Mouse (Mus musculus): ENCODE results near the gene Gucy2e. TPM values are rescaled to one million over a fixed set of nuclear protein-coding genes. Genes with fewer than 3 reads are reported as not detected.

Gucy2e gene
- polyA plus RNA-seq, 1 experiment = not detected

DNA sequence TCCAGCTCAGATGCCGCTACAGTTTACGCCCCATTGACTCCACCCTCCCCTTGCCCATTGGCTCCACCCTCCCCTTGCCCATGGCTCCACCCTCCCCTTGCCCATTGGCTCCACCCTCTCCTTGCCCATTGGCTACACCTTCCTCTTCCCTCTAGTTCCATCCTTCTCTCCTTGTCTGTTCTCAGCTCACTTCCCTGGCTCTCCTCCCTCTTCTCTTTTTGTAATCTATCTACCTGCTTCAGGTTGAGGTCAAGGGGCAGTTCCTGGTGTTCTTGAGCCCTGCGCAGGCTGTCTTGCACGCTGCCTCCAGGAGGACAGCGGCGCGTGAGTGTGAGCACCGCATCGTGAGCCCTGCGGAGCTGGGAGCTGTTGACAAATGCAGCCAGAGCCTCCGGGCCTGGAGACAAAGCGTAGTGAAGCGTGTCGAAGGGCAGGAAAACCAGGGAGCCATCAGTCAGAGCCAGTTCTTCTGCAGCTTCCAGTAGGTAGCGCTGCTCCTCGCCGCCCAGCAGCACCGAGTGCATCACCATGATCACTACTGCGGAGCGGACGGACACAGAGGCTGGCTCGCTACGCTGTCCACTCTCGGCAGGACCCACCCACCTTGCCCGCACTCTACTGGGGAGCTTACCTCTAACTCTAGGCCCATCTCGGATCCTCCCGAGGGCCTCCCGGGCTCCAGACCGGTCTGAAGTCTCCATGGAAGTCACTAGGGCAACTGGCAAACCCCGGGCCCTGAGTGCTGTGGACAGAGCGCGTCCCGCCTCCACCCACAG is 1.4 kb downstream of the Gucy2e start:
- 2% methylated on average over 33 of the region's 33 CpGs for WGBS
- TF ChIP-seq POLR2A (IDR thresholded peaks at IDR 0.05; ENCODE audit: borderline replicate concordance, control insufficient read depth, low read depth, low read length) = 0 out of 2 replicates have a peak, but pooled peaks have one; percentile 7
- 0 out of 2 replicates have a peak, but pooled peaks have one; percentile 6 for TF ChIP-seq CTCF (IDR thresholded peaks at IDR 0.05; ENCODE audit: control insufficient read depth, insufficient read depth, low read length)
- Histone ChIP-seq H3K4me1 (ENCODE audit: control insufficient read depth, insufficient read depth, low read length) (peaks cover 2% of the 10 kb centered on the region; the same call in 1 of the 2 replicates), H3K27ac (ENCODE audit: control insufficient read depth, insufficient read depth, low read depth, low read length, poor library complexity) (no peak overlapping the region), H3K4me3 (replicated peaks; ENCODE audit: control insufficient read depth, low read depth, low read length) (peak overlapping the region; percentile 39)

- Histone ChIP-seq H3K4me1 (ENCODE audit: control insufficient read depth, insufficient read depth, low read length) (peaks cover 2% of the 10 kb centered on the region; the same call in 1 of the 2 replicates), H3K27ac (ENCODE audit: control insufficient read depth, insufficient read depth, low read depth, low read length, poor library complexity) (no peak overlapping the region), H3K4me3 (replicated peaks; ENCODE audit: control insufficient read depth, low read depth, low read length) (no peak overlapping the region)
- no peak for TF ChIP-seq POLR2A (IDR thresholded peaks at IDR 0.05; ENCODE audit: borderline replicate concordance, control insufficient read depth, low read depth, low read length)
- TF ChIP-seq CTCF (IDR thresholded peaks at IDR 0.05; ENCODE audit: control insufficient read depth, insufficient read depth, low read length) = no peak
- 2% methylated on average over 2 of the region's 2 CpGs for WGBS
Observed at GRCm38 (mm10) chr11:69233141-69233540, 3.7 kb downstream of the Gucy2e start.

DNA sequence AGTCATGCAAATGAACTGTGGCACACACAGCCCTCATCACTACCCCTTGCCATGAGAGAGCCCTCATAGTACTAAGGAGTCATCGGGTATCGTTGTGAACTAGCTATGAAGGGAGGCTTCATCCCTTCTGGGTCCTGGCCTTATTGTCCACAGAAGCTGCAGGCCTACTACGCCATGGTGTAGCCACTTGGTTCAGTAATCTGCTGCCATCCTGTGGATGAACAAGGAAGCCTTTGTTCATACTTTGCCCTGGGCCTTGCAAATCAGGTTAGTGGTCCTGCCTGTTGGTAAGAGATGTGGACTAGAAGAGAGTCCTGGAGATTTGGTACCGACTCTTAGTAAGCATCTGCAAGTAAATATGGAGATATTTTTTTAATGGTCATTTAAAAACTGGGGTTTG is 6.4 kb downstream of the Gucy2e start:
- H3K27ac ChIP-seq (ENCODE audit: control insufficient read depth, insufficient read depth, low read depth, low read length, poor library complexity) = no peak overlapping the region
- H3K4me3 ChIP-seq (replicated peaks; ENCODE audit: control insufficient read depth, low read depth, low read length) = no peak overlapping the region
- 77% methylated on average over 4 of the region's 4 CpGs for WGBS
- TF ChIP-seq CTCF (IDR thresholded peaks at IDR 0.05; ENCODE audit: control insufficient read depth, insufficient read depth, low read length) (no peak), POLR2A (IDR thresholded peaks at IDR 0.05; ENCODE audit: borderline replicate concordance, control insufficient read depth, low read depth, low read length) (no peak)
- no peaks in the 10 kb centered on the region; the same call in 1 of the 2 replicates for H3K4me1 ChIP-seq (ENCODE audit: control insufficient read depth, insufficient read depth, low read length)

GRCm38 (mm10) chr11:69225715-69226114 is 11.1 kb downstream of the Gucy2e start:
- Histone ChIP-seq H3K4me3 (replicated peaks; ENCODE audit: control insufficient read depth, low read depth, low read length) (no peak overlapping the region), H3K4me1 (ENCODE audit: control insufficient read depth, insufficient read depth, low read length) (no peaks in the 10 kb centered on the region), H3K27ac (ENCODE audit: control insufficient read depth, insufficient read depth, low read depth, low read length, poor library complexity) (no peak overlapping the region)
- 59% methylated on average over 1 of the region's 1 CpGs for WGBS
- TF ChIP-seq CTCF (IDR thresholded peaks at IDR 0.05; ENCODE audit: control insufficient read depth, insufficient read depth, low read length) = no peak
- TF ChIP-seq POLR2A (IDR thresholded peaks at IDR 0.05; ENCODE audit: borderline replicate concordance, control insufficient read depth, low read depth, low read length) = no peak

DNA sequence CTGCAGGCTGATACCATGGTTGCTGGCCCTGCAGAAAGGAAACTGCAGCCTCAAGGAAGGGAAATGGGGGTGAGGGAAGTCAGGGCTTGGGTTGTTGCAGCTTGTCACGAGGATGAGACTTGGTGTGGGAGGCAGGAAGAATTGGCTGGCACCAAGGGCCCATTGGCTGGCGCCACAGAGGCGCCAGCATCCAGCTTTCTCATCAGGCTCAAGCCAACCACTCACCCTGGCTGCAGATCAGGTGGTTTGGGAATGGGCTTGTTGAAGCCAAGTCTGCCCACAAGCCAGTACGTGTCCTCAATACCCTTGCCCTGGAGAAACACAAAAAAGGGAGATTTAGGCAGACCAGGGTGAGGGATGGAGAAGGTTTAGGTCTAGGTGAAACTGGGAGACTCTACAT is 13.7 kb downstream of the Gucy2e start:
- H3K4me1 ChIP-seq (ENCODE audit: control insufficient read depth, insufficient read depth, low read length) = no peaks in the 10 kb centered on the region
- no peak for TF ChIP-seq POLR2A (IDR thresholded peaks at IDR 0.05; ENCODE audit: borderline replicate concordance, control insufficient read depth, low read depth, low read length)
- WGBS = 67% methylated on average over 4 of the region's 4 CpGs
- H3K4me3 ChIP-seq (replicated peaks; ENCODE audit: control insufficient read depth, low read depth, low read length) = no peak overlapping the region
- H3K27ac ChIP-seq (ENCODE audit: control insufficient read depth, insufficient read depth, low read depth, low read length, poor library complexity) = no peak overlapping the region

DNA sequence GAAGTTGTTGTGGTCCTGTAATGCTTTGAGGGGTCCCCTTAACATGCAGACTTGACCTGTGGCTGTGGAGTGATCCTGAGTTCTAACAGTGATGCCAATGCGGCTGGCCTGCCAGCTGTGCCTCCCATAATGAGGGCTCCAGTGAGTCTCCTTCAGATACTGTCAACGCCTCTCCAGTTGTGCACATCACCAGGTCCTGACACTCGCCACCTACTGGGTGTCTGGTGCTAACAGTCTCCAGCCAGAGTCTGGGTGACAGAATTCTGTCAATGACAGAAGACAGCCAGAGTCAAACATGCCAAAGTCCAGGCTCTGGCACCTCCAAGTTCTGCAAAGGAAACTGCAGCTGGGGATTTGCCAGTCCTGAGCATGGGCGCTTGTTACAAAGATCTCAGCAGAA is 15.8 kb downstream of the Gucy2e start:
- 71% methylated on average over 4 of the region's 4 CpGs for WGBS
- Histone ChIP-seq H3K4me3 (replicated peaks; ENCODE audit: control insufficient read depth, low read depth, low read length) (no peak overlapping the region), H3K4me1 (ENCODE audit: control insufficient read depth, insufficient read depth, low read length) (no peaks in the 10 kb centered on the region), H3K27ac (ENCODE audit: control insufficient read depth, insufficient read depth, low read depth, low read length, poor library complexity) (no peak overlapping the region)
- TF ChIP-seq POLR2A (IDR thresholded peaks at IDR 0.05; ENCODE audit: borderline replicate concordance, control insufficient read depth, low read depth, low read length) (no peak), CTCF (IDR thresholded peaks at IDR 0.05; ENCODE audit: control insufficient read depth, insufficient read depth, low read length) (no peak)

DNA sequence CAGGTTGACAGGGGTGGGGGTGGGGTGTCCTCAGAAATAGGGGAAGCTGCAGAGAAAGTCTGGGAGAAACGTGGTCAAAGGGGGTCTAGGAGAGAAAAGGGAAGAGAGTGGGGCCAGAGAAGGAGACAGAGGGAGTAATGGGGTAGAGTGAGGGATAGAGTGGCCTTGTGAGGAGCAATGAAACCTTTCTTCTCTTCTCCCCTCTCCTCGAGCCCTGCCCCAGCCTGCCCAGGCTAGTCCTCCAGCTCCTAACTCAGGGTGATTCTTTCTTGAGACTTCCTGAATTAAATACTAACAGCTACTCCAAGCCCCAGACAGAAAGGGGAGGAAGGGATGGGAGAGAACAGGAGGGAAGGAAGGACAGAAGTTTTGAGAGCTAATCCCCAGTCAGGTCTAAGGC is 18.2 kb downstream of the Gucy2e start:
- WGBS = 19% methylated on average over 2 of the region's 2 CpGs
- no peak overlapping the region for H3K4me3 ChIP-seq (replicated peaks; ENCODE audit: control insufficient read depth, low read depth, low read length)
- TF ChIP-seq POLR2A (IDR thresholded peaks at IDR 0.05; ENCODE audit: borderline replicate concordance, control insufficient read depth, low read depth, low read length) (no peak), CTCF (IDR thresholded peaks at IDR 0.05; ENCODE audit: control insufficient read depth, insufficient read depth, low read length) (no peak)
- H3K4me1 ChIP-seq (ENCODE audit: control insufficient read depth, insufficient read depth, low read length) = no peaks in the 10 kb centered on the region
- no peak overlapping the region for H3K27ac ChIP-seq (ENCODE audit: control insufficient read depth, insufficient read depth, low read depth, low read length, poor library complexity)

DNA sequence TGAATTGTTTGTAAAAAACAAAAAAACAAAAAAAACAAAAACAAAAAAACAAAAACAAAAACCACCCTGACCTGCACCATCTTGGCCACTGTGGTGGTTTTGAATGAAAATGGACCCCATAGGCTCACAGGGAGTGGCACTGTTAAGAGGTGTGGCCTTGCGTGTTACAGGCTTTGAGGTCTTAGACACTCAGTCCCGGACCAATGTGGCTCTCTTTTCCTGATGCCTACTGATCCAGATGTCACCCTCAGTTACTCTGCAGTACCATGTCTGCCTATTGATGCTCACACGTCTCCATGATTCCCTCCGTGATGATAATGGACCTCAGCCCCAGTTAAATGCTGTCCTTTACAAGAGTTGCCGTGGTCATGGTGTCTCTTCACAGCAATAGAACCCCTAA is 19.4 kb downstream of the Gucy2e start:
- Histone ChIP-seq H3K27ac (ENCODE audit: control insufficient read depth, insufficient read depth, low read depth, low read length, poor library complexity) (no peak overlapping the region), H3K4me3 (replicated peaks; ENCODE audit: control insufficient read depth, low read depth, low read length) (no peak overlapping the region), H3K4me1 (ENCODE audit: control insufficient read depth, insufficient read depth, low read length) (no peaks in the 10 kb centered on the region)
- 78% methylated on average over 5 of the region's 5 CpGs for WGBS
- TF ChIP-seq POLR2A (IDR thresholded peaks at IDR 0.05; ENCODE audit: borderline replicate concordance, control insufficient read depth, low read depth, low read length) (no peak), CTCF (IDR thresholded peaks at IDR 0.05; ENCODE audit: control insufficient read depth, insufficient read depth, low read length) (no peak)
